Mouse (Mus musculus) gastrocnemius, postnatal 25 days (tissue): Measurements from ENCODE around the gene Ppm1h. TPM values are rescaled to one million over a fixed set of nuclear protein-coding genes. Genes with fewer than 3 reads are reported as not detected.
A peak's percentile ranks its signal among the peaks of the same experiment; 100 is the strongest.

ENCODE experiments used
- DNase-seq: peaks from one replicate; pipeline ENCODE4 v3.0.0; 2022
- total RNA-seq, 2 experiments: library from RNA; stranded (reverse); gene quantifications; 1 replicate in 1 of 2; 2 replicates in 1 of 2; pipeline ENCODE4 v1.2.3; 2021

Gene Ppm1h
- total RNA-seq, 2 experiments from 2014 or later, result 0.95 to 1.6 TPM

DNA sequence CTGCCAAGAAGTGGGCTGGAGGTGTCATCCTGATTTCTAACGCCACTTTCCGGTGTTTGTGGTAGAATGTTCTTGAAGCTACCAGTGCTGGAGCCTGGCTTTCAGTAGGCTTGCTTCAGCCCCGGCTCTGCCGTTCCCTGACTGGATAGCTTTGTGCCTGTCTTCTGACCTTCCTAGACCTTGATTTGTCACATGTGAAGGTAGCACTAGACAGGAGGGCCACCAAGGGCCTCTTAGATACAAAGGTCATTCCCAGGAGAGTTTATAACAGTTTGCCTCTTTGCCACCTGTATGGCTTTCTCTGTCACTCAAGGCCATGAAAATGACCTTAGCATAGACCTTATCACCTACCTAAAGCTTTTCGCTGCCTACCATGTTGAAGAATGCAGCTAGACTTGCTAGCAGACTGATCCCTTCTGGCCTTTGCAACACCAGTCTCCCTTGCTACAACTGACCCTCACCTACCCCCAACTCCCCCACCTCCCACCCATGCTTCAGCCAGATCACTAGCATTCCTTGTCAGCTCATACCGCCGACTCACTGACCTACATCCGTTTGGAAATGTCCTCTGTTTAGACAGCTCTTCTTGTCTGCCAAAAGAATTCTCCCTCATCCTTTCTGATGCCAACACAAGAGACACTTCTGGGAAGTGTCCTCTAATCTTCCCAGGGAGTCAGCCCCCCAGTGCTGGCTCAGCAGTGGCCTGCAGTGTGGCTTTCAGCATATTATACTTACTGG is 180.5 kb downstream of the Ppm1h start:
- DNase-seq, result no peak

DNA sequence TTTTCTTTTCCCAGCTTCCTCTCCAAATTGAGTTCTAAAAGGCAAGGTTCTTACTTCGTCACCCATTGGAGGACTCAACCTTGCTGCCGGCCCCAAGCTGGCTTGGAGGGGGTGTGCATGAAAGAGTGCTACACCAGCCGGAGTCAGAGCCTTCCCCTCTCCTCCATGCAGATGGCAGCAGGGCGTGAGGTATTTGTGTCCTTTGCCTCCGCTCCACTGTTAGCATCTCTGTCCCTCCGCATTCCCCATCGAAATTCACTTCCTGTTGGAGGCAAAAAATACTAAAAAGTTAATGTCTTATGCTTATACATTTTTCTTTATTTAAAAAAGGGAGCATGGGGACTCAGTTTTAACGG is 181.1 kb downstream of the Ppm1h start:
- DNase-seq, result no peak

DNA sequence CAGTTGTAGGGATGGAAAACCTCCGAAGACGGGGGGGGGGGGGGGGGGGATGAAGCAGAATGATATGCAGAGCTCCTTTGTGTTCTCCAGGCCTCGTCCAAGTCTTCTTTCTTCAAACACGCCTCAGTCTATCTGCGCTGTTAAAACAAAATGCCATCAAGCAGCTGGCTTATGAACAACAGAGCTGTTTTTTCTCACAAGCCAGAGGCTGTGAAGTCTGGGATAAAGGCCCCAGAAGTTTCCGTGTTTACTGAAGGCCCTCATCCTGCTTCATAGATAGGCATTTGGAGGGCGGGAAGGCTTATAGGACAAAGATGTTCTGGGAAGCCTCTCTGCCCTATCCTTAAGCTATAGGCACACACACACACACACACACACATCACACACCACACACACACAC is 181.5 kb downstream of the Ppm1h start:
- no peak for DNase-seq

DNA sequence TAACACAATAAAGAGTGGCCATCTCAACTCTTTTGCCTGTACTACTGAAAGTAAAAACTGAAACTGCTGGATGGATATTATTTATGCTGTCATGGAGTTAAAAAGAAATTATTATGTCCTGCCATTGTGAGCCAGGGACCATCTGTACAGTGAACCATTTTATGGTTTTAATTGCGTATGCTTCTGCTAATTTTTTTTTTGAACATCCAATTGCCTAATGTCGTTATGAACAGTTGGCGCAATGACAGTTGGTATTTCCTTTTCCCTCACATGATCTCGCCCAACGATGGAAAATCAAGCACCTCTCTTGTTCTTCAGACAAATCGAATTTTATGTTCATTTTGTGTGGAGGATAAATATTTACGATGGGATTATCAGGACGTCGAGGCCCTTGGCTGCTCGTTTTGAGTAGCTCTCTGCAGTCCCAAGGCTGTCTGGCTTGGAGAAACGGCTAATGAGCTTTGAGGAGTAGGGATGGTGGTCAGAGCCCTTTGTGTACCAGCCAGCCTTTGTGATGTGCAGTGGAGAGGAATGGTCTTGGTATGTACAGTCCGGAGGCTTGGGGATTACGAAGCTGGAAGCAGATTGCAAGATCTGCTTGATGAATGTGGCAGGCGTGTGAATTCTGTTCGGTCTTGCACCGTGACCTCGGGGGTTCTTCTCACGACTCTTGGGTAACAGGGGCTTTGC is 183.3 kb downstream of the Ppm1h start:
- no peak for DNase-seq

DNA sequence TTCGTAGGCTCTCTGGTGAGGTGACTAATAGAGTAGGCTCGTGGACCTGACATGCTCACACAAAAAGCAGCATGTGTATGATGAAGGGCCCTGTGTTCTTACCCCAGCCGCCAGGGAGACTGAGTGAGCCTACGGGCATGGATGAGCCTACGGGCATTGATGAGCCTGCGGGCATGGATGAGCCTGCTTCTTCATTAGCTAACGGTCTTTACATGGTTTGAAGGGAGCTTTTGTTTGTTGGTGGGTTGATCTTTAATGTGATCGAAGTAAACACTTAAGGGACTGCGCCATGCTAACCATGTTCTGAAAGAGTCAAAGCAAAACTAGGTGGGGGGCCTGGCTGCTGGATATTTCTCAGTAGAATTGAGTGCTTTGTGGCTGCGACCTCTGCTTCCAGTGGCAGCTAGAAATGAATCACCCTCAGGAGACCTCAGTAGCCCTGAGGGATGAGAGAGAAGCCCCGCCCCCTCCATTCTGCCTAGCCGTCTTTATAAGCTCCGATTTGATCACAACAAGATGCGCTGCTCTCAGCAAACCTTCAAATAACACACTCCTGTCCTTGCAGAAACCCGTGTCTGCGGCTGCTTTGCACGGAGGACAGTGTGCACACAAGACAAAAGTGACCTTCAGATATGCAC is 183.9 kb downstream of the Ppm1h start:
- DNase-seq, result no peak

DNA sequence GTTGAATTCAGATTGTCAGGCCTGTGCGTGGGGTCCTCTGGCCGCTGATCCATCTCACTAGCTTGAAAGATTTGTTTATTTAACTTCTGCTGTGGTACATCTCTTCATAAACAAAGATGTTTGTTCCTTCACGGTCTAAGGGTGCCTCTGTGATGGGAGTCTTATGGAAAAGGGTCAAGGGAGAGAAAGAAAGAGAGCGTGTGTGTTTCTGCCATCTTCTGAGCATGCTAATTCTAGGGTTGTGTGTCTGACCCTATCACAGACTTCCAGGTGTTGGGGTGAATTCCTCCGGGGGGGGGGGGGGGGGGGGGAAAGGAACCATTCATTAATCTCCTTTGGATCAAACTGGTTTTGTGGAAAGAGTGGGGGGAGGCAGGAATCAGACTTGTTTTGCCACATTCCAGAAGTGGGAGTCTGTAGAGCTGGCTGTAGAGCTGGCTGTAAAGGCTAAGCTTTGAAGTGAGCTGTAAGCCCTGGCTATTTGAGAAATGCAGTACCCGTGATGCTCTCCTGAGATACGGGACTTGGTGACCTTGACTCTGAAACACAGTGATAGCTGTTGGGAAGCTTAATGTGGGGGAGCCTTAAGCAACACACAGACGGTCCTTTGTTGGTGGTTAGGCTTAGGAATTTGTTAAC is 191.4 kb downstream of the Ppm1h start:
- no peak for DNase-seq

DNA sequence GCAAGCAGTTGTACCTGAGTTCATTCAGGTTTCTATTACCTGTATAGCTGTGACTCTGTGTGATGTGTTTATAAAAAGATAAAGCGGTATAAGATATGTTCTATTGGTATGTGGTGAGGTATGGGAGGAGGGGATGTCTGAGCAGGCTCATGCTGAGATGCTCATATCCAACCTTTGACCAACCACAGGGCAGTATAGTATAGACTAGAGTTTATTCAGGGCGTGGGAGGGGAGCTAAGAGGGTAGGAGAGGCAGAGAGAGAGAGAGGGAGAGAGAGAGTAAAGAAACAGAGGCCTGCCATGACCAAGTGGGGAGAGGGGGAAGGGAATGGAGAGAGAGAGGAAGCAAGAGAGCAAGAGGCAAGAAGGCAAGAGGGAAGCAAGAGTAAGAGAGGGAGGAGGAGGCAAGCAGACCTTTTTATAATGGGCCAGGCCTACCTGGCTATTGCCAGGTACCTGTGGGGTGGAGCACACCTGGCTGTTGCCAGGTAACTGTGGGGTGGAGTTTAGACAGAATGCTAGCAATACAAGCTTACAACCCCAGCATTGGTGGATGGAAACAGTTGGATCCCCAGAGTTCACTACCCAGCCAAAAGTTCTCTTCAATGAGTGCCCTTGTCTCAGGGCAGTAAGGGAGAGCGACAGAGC is 192.4 kb downstream of the Ppm1h start:
- DNase-seq, result no peak

DNA sequence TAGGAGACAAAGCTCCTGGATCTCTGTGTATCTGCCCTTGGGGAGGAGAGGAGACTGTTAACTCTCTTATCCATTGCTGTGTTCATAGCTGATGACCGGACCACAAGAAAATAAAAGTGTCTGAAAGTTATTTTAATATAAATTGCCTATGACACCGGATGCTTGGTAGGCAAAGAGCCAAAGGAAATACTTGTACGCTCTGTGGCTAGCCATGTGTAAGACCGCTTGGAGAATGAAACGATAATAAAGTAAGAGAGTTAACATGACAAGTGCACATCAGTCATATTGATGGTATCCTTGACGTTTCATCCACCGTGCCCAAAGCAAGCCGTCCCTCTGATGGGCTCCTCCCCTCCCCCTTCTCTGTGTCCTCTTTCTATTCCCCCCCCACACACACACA is 194.2 kb downstream of the Ppm1h start:
- no peak for DNase-seq

DNA sequence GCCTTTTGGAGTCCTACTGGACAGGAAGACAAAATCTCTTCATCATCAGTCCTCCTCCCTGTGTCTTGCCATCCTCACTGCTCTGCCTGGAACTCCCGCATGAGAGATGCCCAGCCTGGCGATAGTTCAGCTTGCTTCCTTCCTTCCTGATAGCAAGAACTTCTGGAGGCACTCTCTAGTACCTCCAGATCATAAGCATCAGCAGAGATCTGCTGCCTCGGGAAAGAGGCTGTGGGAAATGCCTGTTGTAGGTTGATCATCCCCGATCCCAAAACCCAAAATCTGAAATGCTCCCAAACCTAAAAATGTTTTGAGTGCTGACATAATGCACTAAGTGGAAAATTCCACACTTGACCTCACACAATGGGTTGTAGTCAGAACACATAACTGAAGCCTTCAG is 198.4 kb downstream of the Ppm1h start:
- no peak for DNase-seq

DNA sequence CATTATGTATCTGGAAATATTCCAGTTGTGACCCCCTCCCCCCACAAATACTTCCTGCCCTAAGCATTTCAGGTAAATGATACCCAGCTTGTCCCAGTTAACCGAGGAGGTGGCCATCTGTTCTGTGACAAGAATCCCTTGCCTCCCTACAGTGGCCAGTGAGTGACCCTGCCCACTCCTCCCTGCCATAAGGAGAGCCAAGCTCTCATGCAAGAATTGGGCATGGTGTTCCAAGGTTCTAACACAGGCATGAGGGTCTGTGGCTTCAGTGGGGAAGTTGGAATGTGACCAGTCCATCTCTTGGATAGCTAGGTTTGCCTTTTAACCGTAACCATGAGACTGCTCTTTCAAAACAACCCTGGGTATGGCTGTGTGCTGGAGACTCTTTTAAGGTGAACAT is 198.9 kb downstream of the Ppm1h start:
- DNase-seq, result no peak

DNA sequence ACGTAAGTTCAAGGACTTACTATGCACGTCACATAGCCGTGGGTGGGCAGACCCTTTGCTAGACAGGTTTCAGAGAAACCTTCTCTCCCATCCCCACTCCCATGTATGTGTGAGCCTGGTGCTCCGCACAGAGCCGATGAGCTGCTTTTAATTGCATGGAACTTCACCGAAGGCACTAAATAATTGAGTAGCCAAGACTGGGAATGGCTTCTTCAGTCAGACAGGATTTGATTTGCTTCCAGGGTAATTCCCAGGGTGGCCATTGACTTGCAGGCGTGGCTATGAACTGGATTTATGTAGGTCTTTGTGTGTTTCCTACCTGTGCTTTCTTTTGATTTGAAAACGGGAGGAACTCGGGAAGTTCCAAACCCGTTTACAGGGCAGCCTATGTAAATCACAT is 202.9 kb downstream of the Ppm1h start:
- no peak for DNase-seq

DNA sequence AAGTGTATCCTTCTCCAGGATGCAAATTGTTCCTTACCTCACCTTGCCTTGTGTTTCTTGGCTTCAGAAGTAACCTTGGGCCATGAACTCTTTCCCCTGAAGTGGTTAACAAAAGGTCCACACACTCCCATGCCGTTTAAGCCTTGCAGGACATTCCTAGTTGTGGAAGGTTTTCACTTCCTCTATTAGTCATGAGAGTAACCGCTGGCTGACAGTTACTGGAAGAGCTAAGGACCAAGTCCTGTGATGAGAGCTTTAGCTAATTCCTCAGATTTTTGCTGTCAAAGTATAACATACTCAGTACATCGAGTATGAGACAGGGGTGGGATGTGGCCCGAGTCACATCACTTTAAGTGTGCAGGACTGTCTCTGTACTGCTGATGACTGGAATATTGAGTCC is 204.1 kb downstream of the Ppm1h start:
- no peak for DNase-seq

DNA sequence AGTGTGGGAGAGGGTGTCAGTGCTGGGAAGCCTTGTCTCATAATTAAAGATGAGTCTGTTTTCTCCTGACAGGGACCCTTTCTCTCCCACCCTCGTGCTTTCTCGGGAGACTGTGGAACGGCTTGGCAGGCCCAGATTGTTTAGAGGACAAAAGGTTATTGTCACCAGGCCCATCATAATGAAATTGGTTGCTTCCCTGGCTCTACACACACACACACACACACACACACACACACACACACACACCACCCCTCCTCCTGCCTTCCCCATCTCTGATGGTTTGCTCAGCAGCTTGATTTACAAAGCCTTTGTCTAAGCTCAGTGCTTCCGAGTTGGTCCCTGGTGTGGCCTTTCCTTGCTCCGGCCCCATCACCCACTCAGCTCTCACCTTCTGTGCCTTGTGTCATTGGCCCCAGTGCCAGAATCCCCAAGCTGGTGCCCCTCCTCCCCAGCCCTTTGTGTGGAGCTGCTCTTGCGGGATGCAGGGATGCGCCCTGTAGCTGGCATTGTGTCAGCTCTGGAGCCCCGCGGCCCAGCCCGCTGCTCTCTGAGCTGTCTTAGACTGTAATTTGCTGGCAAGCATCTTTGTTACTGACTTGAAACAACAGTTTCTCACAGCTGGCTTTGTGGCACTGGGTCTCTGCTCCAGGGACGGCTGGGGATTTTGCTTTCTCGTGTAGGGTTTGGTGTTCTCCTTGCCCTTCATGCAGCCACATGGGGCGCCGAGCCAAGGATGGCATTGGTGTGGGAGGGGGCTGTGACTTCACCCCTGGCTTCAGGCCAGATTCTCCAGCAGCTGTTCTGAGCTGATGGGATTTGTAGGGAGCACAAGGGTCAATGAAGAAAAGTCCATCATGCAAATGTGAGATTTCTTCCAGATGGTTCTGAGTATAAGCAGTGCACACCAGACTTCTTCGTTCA is 205.5 kb downstream of the Ppm1h start:
- DNase-seq, result peak; percentile 48

DNA sequence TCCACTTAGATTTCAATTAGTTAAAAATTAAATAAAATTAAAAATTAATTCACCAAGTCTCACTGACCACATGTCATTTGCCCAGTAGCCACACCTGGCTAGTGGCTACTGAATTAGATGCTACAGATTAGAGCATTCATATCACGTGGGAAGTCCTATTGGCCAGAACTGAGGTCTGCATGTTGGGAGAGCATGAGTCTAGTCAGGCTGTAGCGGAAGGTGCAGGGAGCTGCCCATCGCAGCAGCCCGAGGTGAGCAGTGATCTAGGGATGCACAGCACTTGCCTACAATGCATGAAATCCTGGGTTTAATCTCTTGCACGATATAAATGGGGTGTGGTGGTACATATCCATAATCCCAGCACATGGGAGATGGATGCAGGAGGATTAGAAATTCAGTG is 206.7 kb downstream of the Ppm1h start:
- DNase-seq, result no peak

DNA sequence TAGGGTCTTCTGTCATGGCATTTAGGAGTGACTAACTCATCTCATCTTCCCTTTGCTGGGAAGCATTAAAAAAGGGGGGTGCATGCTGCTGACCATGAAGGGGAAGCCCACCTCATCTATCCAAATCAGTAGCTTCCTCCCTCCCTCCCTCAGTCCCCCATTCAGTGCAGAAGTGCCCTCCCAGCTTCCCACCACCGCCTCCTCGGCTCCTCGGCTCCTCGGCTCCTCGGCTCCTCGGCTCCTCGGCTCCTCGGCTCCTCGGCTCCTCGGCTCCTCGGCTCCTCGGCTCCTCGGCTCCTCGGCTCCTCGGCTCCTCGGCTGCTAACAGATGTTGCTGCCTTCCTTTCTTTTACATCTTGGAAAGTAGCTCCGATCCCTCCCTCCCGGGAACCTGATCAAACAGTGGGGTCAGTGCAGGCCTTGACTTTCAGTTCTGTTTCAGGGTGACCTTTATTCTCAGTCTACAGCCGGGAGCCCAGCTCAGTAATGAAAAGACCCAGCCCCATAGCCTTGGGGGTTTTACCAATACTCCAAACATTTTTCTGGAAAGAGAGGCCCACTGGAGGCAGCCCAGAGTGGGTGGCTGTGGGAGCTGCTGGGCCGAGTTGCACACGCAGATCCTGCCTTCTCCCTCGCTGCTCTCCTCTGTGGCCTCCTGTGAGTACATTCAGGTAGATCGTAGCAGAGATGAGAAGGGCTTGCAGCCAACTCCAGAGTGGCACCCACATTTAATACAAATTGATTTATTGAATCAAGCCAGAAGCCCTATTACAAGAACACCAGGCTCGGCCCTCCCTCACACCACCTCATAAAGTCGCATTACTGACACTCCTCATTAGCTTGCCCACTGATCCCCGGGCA is 207.7 kb downstream of the Ppm1h start:
- DNase-seq, result peak; percentile 38

DNA sequence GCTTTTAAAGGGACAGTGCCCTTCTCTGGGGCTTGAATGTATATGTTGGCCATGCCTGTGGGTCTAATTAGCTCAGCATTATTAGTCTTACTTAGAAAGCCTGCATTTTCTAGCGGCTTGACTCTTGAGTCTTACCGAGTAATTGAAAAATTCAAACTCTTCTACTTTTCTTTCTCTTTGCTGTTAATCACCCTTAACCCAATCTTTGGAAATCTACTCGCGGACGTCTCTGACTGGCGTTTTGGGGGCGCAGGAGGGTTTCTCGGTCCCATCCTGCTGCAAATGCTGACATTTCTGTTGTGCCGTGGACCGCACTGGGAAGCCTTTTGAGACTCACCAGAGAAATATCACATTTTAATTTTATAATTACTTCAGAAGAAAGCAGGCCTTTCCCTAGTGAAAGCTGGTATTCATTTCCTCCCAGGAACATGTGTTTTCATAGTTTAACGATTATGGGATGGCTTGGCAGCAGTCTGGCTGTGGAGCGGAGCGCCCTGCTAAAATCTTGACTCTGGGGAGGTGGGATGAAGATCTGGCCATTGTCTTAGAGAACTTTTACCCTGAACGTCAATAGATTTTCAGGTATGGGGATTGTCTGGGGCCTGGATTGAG is 208.5 kb downstream of the Ppm1h start:
- no peak for DNase-seq

DNA sequence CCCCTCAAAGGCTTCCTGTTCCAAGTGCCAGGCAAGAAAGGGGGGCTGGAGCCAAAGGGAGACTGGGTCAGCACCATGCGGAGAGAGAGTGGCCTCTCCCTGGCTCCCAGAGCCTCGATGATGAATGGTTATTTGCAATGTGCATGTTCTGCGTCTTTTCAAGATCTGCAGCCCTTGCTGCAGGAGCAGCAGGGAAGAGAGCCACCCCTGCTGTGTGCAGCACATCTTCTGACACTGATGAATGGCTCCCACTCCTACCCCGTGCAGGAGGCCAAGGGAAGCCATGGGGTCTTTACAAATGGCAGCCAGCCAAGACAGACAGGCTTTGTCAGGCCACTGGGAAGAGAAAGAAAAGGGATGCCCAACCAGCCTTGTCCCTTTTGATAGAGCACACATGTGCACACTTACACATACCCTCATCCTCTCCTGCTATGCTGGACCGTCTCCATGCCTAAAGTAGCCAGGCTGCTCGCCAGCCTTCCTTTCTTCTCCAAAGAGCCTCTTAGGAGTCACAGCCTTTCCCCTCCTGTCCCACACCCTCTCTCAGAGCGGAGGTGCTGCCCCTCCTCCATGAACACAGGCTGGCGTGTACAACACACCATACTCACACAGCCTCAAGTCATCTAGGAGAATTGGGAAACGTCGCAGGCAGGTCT is 209.1 kb downstream of the Ppm1h start:
- no peak for DNase-seq

DNA sequence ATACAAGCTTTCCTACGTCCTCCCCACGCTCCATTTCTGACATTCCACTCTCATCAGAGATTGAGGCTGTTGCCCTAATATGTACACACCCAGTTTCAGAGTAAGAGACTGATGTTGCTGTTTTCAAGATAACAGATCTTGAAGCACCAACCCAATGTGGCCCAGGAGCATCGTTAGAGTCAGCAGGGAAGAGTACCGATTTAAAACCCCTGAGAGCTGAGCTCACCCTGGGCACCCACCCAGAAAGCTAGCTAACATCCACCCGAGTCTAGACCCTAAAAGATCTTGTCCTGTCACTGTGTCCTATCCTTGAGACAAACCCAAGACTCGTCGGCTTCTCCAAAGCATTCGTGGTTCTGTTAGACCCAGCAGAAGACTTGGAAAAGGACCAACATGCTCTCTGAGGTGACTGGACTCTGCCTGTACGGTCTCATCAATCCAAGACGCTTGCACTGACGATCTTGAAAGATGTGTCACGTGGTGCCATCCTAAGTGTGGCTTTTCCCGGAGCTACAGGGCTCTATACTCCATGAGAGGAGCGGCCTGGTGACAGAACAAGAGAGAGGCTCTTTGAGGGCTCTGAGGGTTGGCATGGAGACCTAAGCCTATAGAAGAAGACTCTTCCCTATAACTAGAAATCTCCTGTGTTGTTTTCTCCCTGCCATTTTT is 212.3 kb downstream of the Ppm1h start:
- no peak for DNase-seq

DNA sequence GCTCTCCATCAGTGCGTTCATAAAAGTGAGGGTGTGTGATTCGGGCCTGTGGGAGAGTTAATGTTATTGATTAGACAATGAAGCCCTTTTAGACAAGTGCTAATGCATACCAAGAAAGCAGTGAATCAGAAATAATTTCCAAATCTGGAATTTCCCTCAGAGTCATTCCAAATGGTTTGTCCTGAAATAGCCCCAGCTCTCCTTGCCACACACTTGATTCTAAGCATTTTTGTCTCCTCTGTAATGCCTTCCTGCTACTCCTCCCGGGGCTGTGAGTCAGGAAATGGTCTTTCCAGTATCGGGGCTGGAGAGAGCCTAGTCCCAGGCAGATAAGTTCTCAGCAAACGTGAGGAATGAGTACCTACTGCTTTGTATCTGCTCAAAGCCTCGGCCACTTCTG is 212.9 kb downstream of the Ppm1h start:
- DNase-seq, result no peak
